In genomic region chr1:191836318-191836985, GRCm38 (mm10) we compare ENCODE assay signal across 23 mouse cellular contexts. TPM values are rescaled to one million over a fixed set of nuclear protein-coding genes. Genes with fewer than 3 reads are reported as not detected.
DNase-seq lines count a peak whose midpoint lies in the region; ATAC-seq and TF ChIP-seq lines count a peak whose summit lies in the region.
"Had no signal": no experiment of that assay in that cellular context is flagged by ENCODE, and none has a peak within 500 bp of the region (broad histone marks: within the 10 kb centered on the region; RNA-seq: fewer than 3 reads in every experiment).

No protein-coding gene starts in this region.

- H3K9ac ChIP-seq in forebrain, embryonic 14.5 days (ENCODE audit: low read length), result no peak overlapping the region
- H3K9ac ChIP-seq in kidney, embryonic 15.5 days, result no peak overlapping the region
- H3K9ac ChIP-seq: embryonic facial prominence, embryonic 12.5 days; forebrain, embryonic 13.5 days; hindbrain, embryonic 13.5 days had no signal

- H3K4me1 ChIP-seq in forebrain, embryonic 10.5 days, result peaks cover 32% of the 10 kb centered on the region
- no peaks in the 10 kb centered on the region for H3K4me1 ChIP-seq in forebrain, embryonic 14.5 days (ENCODE audit: control insufficient read depth, insufficient read depth, low read length)
- H3K4me1 ChIP-seq in kidney, adult 2 months (ENCODE audit: control insufficient read depth, insufficient read depth, low read length), result peaks cover 27% of the 10 kb centered on the region
- peaks cover 27% of the 10 kb centered on the region for H3K4me1 ChIP-seq in kidney, embryonic 15.5 days
- H3K4me1 ChIP-seq: embryonic facial prominence, embryonic 12.5 days had no signal

- H3K36me3 ChIP-seq in forebrain, embryonic 10.5 days (replicated peaks), result peaks cover 40% of the 10 kb centered on the region
- H3K36me3 ChIP-seq in forebrain, embryonic 14.5 days (ENCODE audit: control insufficient read depth, insufficient read depth, low read length), result peaks cover 18% of the 10 kb centered on the region
- no peaks in the 10 kb centered on the region for H3K36me3 ChIP-seq in kidney, adult 2 months (ENCODE audit: control insufficient read depth, insufficient read depth, low read length)
- H3K36me3 ChIP-seq in kidney, embryonic 15.5 days, result peaks cover 18% of the 10 kb centered on the region
- H3K36me3 ChIP-seq: hindbrain, embryonic 13.5 days had no signal

- H3K4me3 ChIP-seq in forebrain, embryonic 10.5 days, result no peak overlapping the region
- no peak overlapping the region for H3K4me3 ChIP-seq in forebrain, embryonic 14.5 days (ENCODE audit: low read depth, low read length)
- no peak overlapping the region for H3K4me3 ChIP-seq in kidney, adult 2 months (ENCODE audit: insufficient read depth, low read depth, low read length)
- no peak overlapping the region for H3K4me3 ChIP-seq in kidney, embryonic 15.5 days (replicated peaks)
- H3K4me3 ChIP-seq: embryonic facial prominence, embryonic 12.5 days; forebrain, embryonic 13.5 days; heart, embryonic 10.5 days; hindbrain, embryonic 13.5 days had no signal

- ATAC-seq in forebrain, embryonic 14.5 days, result no peak
- ATAC-seq in kidney, embryonic 15.5 days (replicated peaks; ENCODE audit: low FRiP score), result no peak
- ATAC-seq: activated CD4-positive, CD25-positive, alpha-beta regulatory T cell, adult 4 months; CD4-positive, CD25-positive, alpha-beta regulatory T cell, adult 4 months; forebrain, embryonic 13.5 days had no signal

- peak overlapping the region; percentile 56; the same call in 1 of the 2 replicates for H3K27ac ChIP-seq in forebrain, embryonic 10.5 days
- no peak overlapping the region for H3K27ac ChIP-seq in forebrain, embryonic 14.5 days (ENCODE audit: low read depth, low read length)
- H3K27ac ChIP-seq in kidney, adult 2 months (ENCODE audit: insufficient read depth, low read depth, low read length), result peak overlapping the region; percentile 17; the same call in 1 of the 2 replicates
- no peak overlapping the region for H3K27ac ChIP-seq in kidney, embryonic 15.5 days
- H3K27ac ChIP-seq: embryonic facial prominence, embryonic 12.5 days; forebrain, embryonic 13.5 days; heart, embryonic 10.5 days; hindbrain, embryonic 13.5 days had no signal

- no peak for DNase-seq in forebrain, embryonic 10.5 days (ENCODE audit: extremely low spot score, low spot score)
- no peak for DNase-seq in forebrain, embryonic 14.5 days (ENCODE audit: low spot score)
- DNase-seq in kidney, adult 2 months, result peak; percentile 86
- peak; percentile 60 to 76 for DNase-seq in kidney, adult 8-10 months
- DNase-seq in kidney, postnatal 25 days, result peak; percentile 64 to 88
- no peak for DNase-seq in left cerebral cortex, postnatal 10 days (ENCODE audit: extremely low spot score in 1 of 2, low spot score in 2 of 2)
- DNase-seq in heart, postnatal 14 days, result no peak
- DNase-seq: adrenal gland, postnatal 14 days; B cell, adult 2 months; cerebellum, adult 11-12 months; cerebellum, adult 9-10 months; cerebellum, postnatal 25 days; gastrocnemius, postnatal 36 days; heart, adult 11 months; heart, postnatal 10 days had no signal

- intact Hi-C loops in left cerebral cortex, postnatal 10 days (cut with DNase I), result loop anchor here (5.0 kb wide), 1 partner anchor 71 kb away; the partner anchor contains the start of gene Slc30a1
- intact Hi-C loops in heart, postnatal 14 days (cut with DNase I), result no loop called here

- H3K9me3 ChIP-seq in forebrain, embryonic 10.5 days, result no peaks in the 10 kb centered on the region
- no peaks in the 10 kb centered on the region for H3K9me3 ChIP-seq in forebrain, embryonic 14.5 days (replicated peaks; ENCODE audit: control insufficient read depth, low read length)
- H3K9me3 ChIP-seq in kidney, embryonic 15.5 days (replicated peaks), result no peaks in the 10 kb centered on the region
- H3K9me3 ChIP-seq: embryonic facial prominence, embryonic 12.5 days; forebrain, embryonic 13.5 days; G1E; heart, embryonic 10.5 days; hindbrain, embryonic 13.5 days had no signal

- H3K4me2 ChIP-seq in forebrain, embryonic 14.5 days (ENCODE audit: low read length), result no peak overlapping the region
- H3K4me2 ChIP-seq in kidney, embryonic 15.5 days, result no peak overlapping the region
- H3K4me2 ChIP-seq: embryonic facial prominence, embryonic 12.5 days; forebrain, embryonic 13.5 days; hindbrain, embryonic 13.5 days had no signal

- no peak for TF ChIP-seq CTCF in kidney, adult 2 months (conservative IDR thresholded peaks at IDR 0.05; ENCODE audit: insufficient read depth, insufficient read length, low read depth, low read length)

- TF ChIP-seq POLR2A in kidney, adult 2 months (IDR thresholded peaks at IDR 0.05; ENCODE audit: low read depth, low read length), result no peak

- H3K27me3 ChIP-seq in forebrain, embryonic 10.5 days (ENCODE audit: poor library complexity, severe bottlenecking), result no peaks in the 10 kb centered on the region
- no peaks in the 10 kb centered on the region for H3K27me3 ChIP-seq in forebrain, embryonic 14.5 days (replicated peaks; ENCODE audit: control insufficient read depth, insufficient read depth, low read length)
- no peaks in the 10 kb centered on the region for H3K27me3 ChIP-seq in kidney, adult 2 months (replicated peaks; ENCODE audit: control insufficient read depth, insufficient read depth, low read length)
- H3K27me3 ChIP-seq in kidney, embryonic 15.5 days, result no peaks in the 10 kb centered on the region
- H3K27me3 ChIP-seq: embryonic facial prominence, embryonic 12.5 days; forebrain, embryonic 13.5 days; hindbrain, embryonic 13.5 days had no signal

- WGBS in forebrain, embryonic 10.5 days, result 42% methylated on average over 5 of the region's 5 CpGs
- WGBS in forebrain, embryonic 14.5 days, result 38% methylated on average over 5 of the region's 5 CpGs
- WGBS in kidney, adult 2 months, result 46% methylated on average over 5 of the region's 5 CpGs
- 69% methylated on average over 5 of the region's 5 CpGs for WGBS in kidney, embryonic 15.5 days

RNA-seq across cellular contexts. Expression of gene Nek2, which starts 15.2 kb away (rescaled TPM):
- 69.8 and 70.8 TPM in 2 replicates for polyA plus RNA-seq in forebrain, embryonic 10.5 days (2016; fragmentation: Nextera tagmentation; extraction: Ambion mirVana)
- polyA plus RNA-seq in forebrain, embryonic 14.5 days (2014; fragmentation: Nextera tagmentation; extraction: Ambion mirVana), result 19.7 and 22.7 TPM in 2 replicates
- polyA plus RNA-seq in kidney, adult 2 months (2012; rRNA removed), result 0.47 and 0.52 TPM in 2 replicates
- polyA plus RNA-seq in kidney, embryonic 15.5 days (2015; fragmentation: Nextera tagmentation; extraction: Ambion mirVana), result 44.5 and 45.1 TPM in 2 replicates
- total RNA-seq in left cerebral cortex, postnatal 10 days (2021), result 1 to 10 TPM; 3.6 TPM
- 1 to 10 TPM; 2.6 to 4.1 TPM for total RNA-seq in heart, postnatal 14 days (2021)

Comparison
In these comparisons a context has a peak if more than half of its experiments do, and no peak if none do; other contexts are left out.
1. H3K27ac ChIP-seq: peak in forebrain, embryonic 10.5 days (single experiment) and kidney, adult 2 months (single experiment); none in forebrain, embryonic 14.5 days (single experiment) and kidney, embryonic 15.5 days (single experiment).
2. RNA of gene Nek2, which starts 15.2 kb away (polyA plus RNA-seq): 69.8 to 70.8 TPM in forebrain, embryonic 10.5 days, 44.5 to 45.1 TPM in kidney, embryonic 15.5 days and 19.7 to 22.7 TPM in forebrain, embryonic 14.5 days; 0.47 to 0.52 TPM in kidney, adult 2 months; every median in the first group is over 10 times any median in the second.
3. DNase-seq: peak in kidney, adult 2 months (single experiment), kidney, adult 8-10 months (2 of 2) and kidney, postnatal 25 days (2 of 2); none in forebrain, embryonic 10.5 days (single experiment), forebrain, embryonic 14.5 days (single experiment), left cerebral cortex, postnatal 10 days (0 of 2) and heart, postnatal 14 days (0 of 2).